Mouse (Mus musculus): Measurements from ENCODE around the gene Vtcn1.

- TF ChIP-seq POLR2A (IDR thresholded peaks at IDR 0.05; ENCODE audit: insufficient read depth, low read length), result no peak
- no peak for TF ChIP-seq CTCF (IDR thresholded peaks at IDR 0.05; ENCODE audit: low read depth, low read length)
Observed at GRCm38 (mm10) chr3:100821276-100821675, 4.0 kb upstream of the Vtcn1 start.
